Mouse (Mus musculus): Measurements from ENCODE around the gene Slc39a11.

- TF ChIP-seq CTCF (IDR thresholded peaks at IDR 0.05) (no peak), EP300 (IDR thresholded peaks at IDR 0.05) (no peak)
These were observed 449.0 kb downstream of the Slc39a11 start for GRCm38 (mm10) chr11:113200901-113201300.

All from lung, postnatal 0 days (tissue).